Mouse (Mus musculus) adrenal gland, adult 2 months (tissue): Measurements from ENCODE around the gene Tceanc. TPM values are rescaled to one million over a fixed set of nuclear protein-coding genes. Genes with fewer than 3 reads are reported as not detected.

Experiments
- DNase-seq: peaks from one replicate; pipeline ENCODE4 v3.0.0; 2021
- polyA plus RNA-seq: library from polyadenylated mRNA; depleted of rRNA; stranded (reverse); fragments of >200 nt; gene quantifications from 2 replicates; pipeline ENCODE4 v1.2.3, GENCODE M21; 2012; rRNA removed
- total RNA-seq, 2 experiments: library from RNA; stranded (reverse); gene quantifications; 2 replicates each; pipeline ENCODE4 v1.2.3; 2021

The Tceanc gene
- total and polyA plus RNA-seq, 3 experiments = 0.84 to 4.7 (median 2.9) TPM

- DNase-seq = no peak
These were observed 23.3 kb downstream of the Tceanc start for GRCm38 (mm10) chrX:166495052-166495451.

DNA sequence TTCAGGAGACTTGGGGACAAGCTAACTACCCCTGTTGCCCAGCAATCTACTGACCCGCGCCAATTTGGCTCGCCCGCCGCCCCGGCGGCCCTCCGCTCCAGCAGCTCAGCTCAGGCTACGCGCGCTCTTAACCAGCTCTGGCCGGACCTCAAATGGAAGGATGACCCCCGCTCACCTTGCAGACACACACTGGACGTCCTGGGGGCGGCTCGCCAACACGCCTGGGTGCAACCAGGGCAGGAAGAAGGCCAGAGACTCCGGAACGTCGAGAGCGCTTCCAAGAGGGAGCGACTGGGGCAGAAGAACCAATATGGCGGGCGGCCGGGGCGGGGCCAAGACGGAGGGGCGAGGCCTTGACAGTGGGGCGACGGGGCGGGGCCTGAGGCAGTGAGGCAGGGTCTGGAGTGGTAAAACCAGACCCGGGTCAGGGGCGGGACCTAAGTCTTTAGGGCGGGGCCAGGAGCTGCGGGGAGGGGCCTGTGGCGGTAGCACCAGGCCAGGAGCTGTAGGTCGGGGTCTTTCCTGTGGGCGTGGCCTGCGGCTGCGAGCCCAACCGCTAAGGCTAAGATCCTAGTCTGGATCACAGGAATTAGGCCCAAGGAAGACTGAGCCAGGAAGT, 38.9 kb downstream of the Tceanc start, which contains the start of gene Rab9:
TSS of gene Rab9 (minus strand) at position 503 of the 619 bp plus-strand sequence.
- DNase-seq = peak; percentile 95

- peak; percentile 50 for DNase-seq
These were observed 39.6 kb downstream of the Tceanc start for GRCm38 (mm10) chrX:166478631-166479364.

DNA sequence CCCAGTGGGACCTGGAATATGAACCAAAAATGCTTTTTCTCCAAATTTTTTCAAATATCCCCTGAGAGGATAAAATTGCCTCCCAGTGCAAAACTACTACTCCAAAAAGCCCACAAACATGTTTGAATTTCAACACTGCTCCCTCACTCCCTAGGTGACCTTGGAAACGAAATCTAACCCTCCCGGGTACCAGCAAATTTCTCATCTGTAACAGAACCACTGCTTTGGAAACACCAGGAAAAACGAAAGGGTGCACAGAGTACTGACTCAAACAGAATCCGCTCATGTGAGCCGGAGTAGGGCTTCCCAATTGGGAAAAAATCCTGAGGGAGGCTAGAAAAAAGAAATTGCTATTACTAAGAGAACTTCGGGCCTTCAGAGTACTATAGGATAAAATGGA, 41.0 kb downstream of the Tceanc start:
- peak; percentile 24 for DNase-seq

DNA sequence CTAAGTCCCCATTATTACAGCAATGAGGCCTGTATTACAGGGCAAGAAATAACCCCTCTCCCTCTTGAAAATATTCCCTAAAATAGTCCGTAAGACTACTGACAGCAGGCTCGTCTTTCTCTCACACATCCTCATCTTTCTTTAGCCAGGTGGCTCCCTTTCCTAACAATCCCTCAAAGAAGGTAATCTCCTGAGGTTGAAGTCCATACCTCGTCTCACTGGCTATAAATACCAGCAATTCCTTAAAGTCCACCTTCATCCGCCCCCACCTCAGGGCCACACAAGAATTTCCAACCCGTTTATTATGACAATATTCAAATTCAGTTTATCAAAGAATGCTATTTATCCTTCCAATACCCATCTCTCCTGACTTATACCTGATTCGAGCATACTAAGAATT, 45.8 kb downstream of the Tceanc start:
- DNase-seq = no peak

DNA sequence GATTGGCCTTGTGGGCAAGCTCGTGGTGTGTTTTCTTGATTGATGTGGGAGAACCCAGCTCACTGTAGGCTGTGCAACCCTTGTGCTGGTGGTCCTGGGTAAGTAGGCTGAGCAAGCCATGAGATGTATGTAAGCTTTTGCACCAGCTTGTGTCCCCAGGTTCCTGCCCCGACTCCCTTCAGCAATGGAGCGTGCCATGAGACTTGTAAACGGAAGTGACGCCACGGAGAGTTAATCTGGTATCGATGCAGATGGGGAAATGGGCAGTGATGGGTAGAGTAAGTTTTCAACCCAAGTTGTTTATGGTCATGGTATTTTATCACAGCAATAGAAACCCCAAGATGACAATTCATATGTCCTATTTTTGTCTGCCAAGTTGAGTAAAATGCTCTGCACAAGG, 50.0 kb downstream of the Tceanc start:
- no peak for DNase-seq

- no peak for DNase-seq
These were observed 62.8 kb downstream of the Tceanc start for GRCm38 (mm10) chrX:166455525-166455924.

GRCm38 (mm10) chrX:166454331-166454730, 64.0 kb downstream of the Tceanc start:
- DNase-seq = no peak

DNA sequence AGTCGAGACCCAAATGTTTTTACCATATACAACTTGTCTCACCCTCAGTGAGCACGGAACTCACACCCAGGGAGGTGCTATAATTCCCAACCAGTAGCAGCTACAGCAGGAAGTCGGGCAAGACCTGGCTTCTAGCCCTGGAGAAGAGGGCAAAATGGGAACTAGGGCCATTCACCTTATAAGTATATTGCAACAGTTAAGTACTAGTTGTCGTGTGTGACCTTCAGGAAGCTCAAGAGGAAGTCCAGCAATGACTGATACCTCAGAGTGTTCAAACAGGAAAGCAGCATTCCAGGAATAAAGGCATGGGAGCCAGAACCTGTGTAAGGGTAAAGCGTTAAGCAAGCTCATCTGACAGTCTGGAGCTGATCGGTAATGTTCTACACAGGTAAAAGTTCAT, 64.8 kb downstream of the Tceanc start:
- no peak for DNase-seq

Other genes starting within 250 kb of the Tceanc start
- gene Trappc2, start 78.0 kb downstream of the Tceanc start, total RNA-seq = 10 to 100 TPM; 14.8 to 26.1 TPM
- 0.64 and 0.93 TPM in 2 replicates for gene Trappc2, start 78.0 kb downstream of the Tceanc start, polyA plus RNA-seq
- 1 to 10 TPM; 6.1 to 6.3 TPM for gene Ofd1, start 77.9 kb downstream of the Tceanc start, total RNA-seq
- 0.37 and 0.59 TPM in 2 replicates for gene Ofd1, start 77.9 kb downstream of the Tceanc start, polyA plus RNA-seq
- 10 to 100 TPM; 47.3 to 49.9 TPM for gene Rab9, start 38.7 kb downstream of the Tceanc start, total RNA-seq
- gene Rab9, start 38.7 kb downstream of the Tceanc start, polyA plus RNA-seq = 1.7 and 1.8 TPM in 2 replicates
- gene Egfl6, start 67.2 kb upstream of the Tceanc start, total RNA-seq = 10 to 100 TPM; 20.4 to 26.0 TPM
- gene Egfl6, start 67.2 kb upstream of the Tceanc start, polyA plus RNA-seq = 2.1 and 4.0 TPM in 2 replicates